Mouse (Mus musculus): Measurements from ENCODE around the gene Apoh.

Gene Apoh

GRCm38 (mm10) chr11:108384920-108385665 is 41.9 kb downstream of the Apoh start:
- no peak for DNase-seq

- no peak for DNase-seq
Observed at GRCm38 (mm10) chr11:108385666-108386024, 42.5 kb downstream of the Apoh start.

- no peak for DNase-seq
Observed at GRCm38 (mm10) chr11:108395061-108395460, 51.9 kb downstream of the Apoh start.

GRCm38 (mm10) chr11:108396076-108396829 is 53.1 kb downstream of the Apoh start:
- no peak for DNase-seq

GRCm38 (mm10) chr11:108409876-108410644 is 66.9 kb downstream of the Apoh start:
- DNase-seq = no peak

- DNase-seq = no peak
Observed at GRCm38 (mm10) chr11:108416360-108416759, 73.2 kb downstream of the Apoh start.

GRCm38 (mm10) chr11:108418540-108418939 is 75.4 kb downstream of the Apoh start:
- DNase-seq = no peak

GRCm38 (mm10) chr11:108419242-108419641 is 76.1 kb downstream of the Apoh start:
- no peak for DNase-seq

- DNase-seq = no peak
Observed at GRCm38 (mm10) chr11:108420751-108421150, 77.6 kb downstream of the Apoh start.

GRCm38 (mm10) chr11:108423221-108423620 is 80.1 kb downstream of the Apoh start:
- no peak for DNase-seq

GRCm38 (mm10) chr11:108424111-108424510 is 81.0 kb downstream of the Apoh start:
- DNase-seq = no peak

GRCm38 (mm10) chr11:108424889-108425591 is 81.9 kb downstream of the Apoh start, which contains the start of gene Cep112:
TSS of gene Cep112 (plus strand) at chr11:108425192.
- DNase-seq = peak; percentile 93

- DNase-seq = peak; percentile 10
Observed at GRCm38 (mm10) chr11:108425592-108425921, 82.4 kb downstream of the Apoh start.

GRCm38 (mm10) chr11:108426086-108426485 is 82.9 kb downstream of the Apoh start:
- DNase-seq = no peak

GRCm38 (mm10) chr11:108427191-108427590 is 84.0 kb downstream of the Apoh start:
- no peak for DNase-seq

- DNase-seq = no peak
Observed at GRCm38 (mm10) chr11:108429076-108429475, 85.9 kb downstream of the Apoh start.

- no peak for DNase-seq
Observed at GRCm38 (mm10) chr11:108443893-108444563, 100.9 kb downstream of the Apoh start.

- DNase-seq = no peak
Observed at GRCm38 (mm10) chr11:108447148-108447547, 104.0 kb downstream of the Apoh start.

- DNase-seq = peak; percentile 70
Observed at GRCm38 (mm10) chr11:108449811-108450210, 106.7 kb downstream of the Apoh start.

GRCm38 (mm10) chr11:108459599-108459998 is 116.4 kb downstream of the Apoh start:
- DNase-seq = no peak

Measured in liver (tissue).